Mouse (Mus musculus) retina, postnatal 1 day (tissue): ENCODE results near the gene Dydc2.
"Not testable (repeated sequence)": the region's sequence is repeated elsewhere in the genome, so short reads cannot be mapped to it uniquely, and the experiment has no call there.

Experiments
- DNase-seq: peaks from one replicate; pipeline ENCODE4 v3.0.0-alpha.2; 2012

The Dydc2 gene

DNA sequence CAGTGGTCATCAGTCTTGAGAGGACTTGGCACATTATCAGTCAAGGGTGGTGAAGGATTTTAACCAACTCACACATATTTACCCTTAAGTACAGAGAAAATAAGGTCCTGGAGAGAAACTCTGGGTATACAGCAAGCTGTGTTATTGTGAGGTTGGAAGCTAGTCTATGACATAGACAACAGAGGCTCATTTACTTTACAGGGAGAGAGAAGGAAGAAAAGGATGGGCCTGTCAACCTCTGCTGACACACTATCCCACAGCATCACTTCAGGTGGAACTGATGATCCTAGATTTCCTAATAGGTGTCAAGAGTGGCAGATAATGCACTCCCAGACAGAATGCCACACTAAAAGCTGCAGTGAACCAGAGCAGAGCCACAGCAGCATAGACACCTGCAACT lies at the start of gene Dydc2:
Gene Dydc2, minus strand, starts transcription at position 101 of the 400 bp plus-strand sequence.
- no peak for DNase-seq

DNA sequence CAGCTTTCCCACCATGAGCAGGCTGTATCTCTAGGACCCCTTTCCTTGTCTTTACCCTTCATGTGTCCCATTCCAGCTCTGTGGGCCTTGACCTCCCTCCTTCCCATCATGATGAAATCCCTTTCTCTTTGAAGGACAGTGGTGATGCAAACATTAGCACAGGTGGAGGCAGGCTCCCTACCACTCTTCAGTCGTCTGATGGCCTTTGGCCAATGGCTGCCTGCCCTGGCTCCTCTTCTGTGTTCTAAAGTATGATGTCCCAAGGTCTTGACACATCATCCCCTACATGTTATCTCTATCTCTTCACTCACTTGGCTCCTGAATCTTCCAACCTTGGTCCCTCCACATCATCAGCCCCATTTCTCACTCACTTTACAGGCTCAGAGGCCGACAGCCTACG lies 47.3 kb upstream of the Dydc2 start:
- DNase-seq: no peak

DNA sequence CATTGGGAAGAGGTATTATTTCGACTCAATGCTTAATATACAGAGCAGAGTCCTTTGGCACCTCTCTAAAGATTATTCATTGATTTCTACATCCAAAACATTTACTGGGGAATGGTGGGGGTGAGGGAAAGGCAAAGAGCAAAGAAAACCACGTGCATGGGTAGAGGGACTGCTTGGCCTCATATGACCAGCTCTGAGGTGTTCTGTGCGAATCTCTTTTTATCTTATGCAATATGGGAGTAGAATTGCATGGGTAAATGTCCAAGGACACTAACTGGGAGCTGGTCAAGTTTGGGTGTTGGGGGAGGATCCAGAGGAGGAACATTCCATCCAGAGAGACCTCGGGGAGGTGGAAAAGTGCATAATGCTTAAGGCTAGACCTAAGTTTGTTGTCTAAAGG lies 43.9 kb upstream of the Dydc2 start:
- no peak for DNase-seq

DNA sequence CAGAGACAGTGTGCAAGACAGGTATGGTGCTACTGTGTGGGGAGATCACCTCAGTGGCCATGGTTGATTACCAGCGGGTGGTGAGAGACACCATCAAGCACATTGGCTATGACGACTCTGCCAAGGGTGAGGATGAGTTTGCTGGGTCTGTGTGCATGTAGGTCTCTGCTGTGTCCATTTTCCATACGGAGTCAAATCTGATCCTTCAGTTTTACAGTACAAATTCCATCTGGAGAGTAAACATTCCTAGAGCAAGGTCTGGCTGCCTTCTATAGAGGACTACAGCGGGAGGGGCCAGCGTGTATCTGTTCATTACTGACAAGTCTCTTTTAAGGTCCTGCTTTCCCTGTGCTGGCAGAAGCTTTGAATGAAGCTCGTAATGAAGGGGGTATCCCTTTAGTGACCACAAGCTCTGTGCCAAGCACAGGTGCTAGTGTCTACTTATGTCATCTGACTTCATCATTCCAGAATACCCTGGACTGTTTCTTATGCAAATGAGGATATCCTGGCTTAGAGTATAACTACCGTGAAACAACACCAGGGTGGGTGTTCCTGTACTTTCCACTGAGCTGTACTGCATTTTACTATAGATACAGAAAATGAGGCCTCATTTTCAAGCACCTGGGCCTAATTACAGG lies 42.1 kb upstream of the Dydc2 start:
- no peak for DNase-seq

DNA sequence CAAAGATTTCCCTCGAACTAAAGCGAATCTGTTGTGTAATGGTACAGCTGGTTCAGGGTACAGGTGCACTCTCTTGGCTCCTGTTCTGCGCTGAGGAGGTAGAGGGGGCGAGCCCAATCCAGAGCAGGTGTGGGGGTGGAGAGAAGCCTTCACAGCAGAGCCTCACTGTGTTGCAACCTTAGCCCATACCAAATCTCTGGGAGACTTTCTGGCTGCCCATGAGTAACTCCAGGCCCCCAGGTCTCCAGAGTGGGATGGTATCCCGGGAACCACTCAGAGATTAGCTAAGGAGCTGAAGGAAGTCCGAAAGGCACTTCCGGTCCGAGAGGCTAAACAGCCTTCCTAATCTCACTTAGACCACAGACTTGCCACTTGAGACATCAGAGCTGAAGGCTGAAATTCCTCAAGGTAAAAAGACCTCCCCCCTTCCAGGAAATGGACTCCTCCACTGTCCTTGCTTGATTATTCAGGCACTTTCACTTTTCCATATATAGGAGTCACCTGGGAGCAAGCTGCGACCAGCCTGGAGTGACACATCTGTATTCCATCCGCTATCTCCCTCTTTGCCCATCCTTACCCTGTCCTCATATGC lies 35.9 kb upstream of the Dydc2 start, which contains the start of gene Mat1a:
Gene Mat1a, plus strand, starts transcription at position 183 of the 592 bp plus-strand sequence.
- no peak for DNase-seq

DNA sequence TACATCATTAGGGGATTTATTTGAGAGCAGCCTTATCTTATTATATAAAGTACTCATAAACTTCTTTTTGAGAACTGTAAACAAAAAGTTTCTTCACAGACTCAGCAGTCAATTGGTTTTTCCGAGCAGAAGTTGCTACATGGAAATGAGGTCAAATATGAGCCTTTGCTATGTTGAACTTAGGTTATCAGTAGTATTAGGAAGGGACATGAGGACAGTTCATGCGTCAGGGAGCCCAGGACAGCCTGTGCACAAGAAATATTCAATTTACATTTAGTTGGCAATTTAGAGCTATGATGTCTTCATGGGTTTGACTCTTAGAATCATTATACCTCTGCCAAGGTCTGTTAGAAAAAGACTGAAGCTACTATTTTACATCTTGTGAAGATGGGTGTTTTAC lies 33.3 kb upstream of the Dydc2 start:
- DNase-seq: no peak

DNA sequence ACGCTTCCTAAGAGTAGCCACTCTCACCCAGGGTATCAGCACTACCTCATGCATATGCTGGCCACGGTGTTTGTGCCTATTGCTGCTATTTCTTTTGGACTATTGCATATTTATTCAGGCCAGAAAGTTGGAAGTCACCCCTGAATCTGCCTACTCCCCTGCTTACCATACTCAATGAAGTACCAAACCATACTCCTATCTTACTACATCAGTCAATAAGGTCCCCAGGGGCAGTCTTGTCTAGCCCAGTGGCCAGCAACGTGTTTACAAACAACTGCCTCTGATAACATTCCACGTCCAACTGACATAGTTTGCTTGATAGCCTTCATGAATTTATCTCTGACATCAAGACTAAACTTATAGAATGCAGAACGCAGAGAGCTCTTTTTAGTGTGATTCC lies 32.2 kb upstream of the Dydc2 start:
- no peak for DNase-seq

DNA sequence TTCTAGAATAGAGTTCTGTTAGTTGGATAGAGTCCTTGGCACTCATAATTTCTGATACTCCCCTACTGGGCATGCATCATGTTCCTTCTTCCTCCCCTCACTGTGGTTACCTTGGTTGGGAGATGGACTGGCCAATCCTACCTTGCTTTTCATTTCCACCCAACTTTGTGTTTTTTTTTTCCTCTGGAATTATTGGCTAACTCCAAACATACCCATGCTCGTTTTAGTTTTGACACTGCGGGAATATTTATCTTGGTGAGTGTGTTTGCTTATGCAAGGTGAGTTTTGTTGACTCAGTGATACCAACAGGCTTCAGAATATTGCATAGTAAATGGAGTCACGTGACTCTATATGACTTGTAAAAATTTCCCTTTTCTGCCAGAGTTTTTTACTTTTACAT lies 31.7 kb upstream of the Dydc2 start:
- DNase-seq: no peak

DNA sequence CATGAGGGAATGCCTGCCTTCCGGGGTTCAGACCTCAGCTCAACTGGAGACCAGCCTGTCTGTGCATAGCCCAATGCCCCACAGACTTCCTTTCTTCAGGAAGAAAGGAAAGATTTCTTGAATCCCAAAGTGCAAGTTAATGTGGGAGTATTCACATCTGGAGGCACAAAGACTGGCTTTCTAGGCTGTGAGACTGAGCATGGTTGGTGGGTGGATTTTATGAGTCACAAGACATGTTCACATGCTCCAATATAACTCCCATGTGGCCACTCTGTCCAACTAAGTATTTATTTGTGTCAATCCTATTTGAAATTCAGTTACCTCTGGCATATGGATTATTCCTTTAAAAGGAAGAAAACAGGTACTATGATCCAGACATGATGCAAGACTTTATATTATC lies 29.7 kb upstream of the Dydc2 start:
- no peak for DNase-seq

DNA sequence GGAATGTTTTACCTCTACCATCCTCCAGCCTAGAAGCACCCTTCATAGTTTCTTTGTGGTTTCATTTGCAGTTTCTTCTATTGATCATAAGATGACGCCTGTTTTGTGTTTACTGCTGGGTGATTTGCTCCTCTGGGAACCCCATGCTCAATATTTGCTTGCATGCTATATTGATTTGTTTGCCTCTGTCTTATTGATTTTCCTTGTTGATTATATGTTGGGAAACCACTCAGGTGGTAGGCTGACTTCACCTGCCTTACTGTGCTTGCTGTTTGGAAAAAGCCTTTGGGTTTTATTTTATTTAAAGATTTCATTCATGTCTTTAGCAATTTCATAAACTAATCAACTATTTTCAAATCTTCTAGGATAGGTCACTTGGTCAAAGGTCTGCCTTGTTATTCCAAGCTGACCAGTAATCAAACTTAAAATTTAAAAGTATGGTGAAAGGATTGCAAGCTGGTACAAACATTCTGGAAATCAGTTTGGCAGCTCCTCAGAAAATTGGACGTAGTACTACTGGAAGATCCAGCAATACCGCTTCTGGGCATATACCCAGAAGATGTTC lies 27.4 kb upstream of the Dydc2 start:
- DNase-seq: no peak

DNA sequence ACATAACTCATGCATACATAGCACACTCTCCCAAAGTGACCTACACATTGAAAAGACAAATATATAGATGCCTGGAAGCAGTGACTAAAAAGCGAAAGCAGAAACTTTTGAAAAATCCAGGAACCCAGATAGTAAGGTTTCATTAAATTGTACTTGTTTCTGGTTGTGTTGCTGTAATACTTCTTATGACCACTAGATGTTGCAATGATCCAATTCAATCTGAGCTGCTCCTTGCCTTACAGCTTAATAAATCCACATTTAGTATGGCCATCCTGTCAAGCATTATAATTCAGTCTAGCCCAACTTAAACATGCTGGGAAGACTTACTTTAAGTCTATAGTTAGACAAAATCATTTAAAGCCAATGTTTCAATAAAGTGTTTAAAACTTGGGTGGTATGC lies 25.1 kb upstream of the Dydc2 start:
- peak; percentile 20 for DNase-seq

DNA sequence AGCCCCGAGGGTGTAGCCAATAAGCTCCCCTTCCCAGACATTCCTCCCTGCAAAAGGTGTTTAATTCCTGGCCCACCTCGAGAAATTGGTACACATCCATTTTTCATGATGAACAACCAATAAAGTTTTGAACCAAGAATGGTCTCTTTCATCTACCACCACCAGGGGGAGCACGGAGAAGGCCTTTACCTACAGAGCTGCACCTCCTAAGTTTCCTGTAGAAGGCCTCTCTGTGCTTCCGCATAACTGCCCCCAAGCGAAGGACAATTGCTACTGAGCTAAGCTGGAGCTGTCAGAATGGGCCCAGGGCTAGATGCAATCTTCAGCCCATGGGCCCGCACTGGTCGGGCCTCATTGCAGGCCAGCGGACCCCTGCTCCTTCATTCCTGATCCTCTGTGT lies 21.8 kb upstream of the Dydc2 start:
- DNase-seq: peak; percentile 37

DNA sequence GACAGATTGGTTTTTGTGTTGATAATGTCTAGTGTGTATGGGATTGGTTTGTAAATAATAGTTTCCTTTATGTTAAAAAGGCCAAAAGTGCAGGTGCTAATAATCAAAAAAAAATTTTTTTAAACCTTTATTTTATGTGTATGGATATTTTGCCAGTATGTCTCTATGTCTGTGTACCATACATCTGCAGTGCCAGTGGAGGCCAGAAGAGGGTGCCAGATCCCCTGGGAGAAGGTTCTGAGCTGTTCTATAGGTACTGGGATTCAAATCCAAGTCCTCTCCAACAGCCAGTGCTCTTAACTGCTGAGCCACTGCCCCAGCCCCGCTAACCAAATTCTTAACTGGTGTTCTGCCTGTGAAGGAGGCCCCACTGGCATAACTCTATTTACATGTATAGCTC lies 18.5 kb upstream of the Dydc2 start:
- DNase-seq: peak; percentile 8

DNA sequence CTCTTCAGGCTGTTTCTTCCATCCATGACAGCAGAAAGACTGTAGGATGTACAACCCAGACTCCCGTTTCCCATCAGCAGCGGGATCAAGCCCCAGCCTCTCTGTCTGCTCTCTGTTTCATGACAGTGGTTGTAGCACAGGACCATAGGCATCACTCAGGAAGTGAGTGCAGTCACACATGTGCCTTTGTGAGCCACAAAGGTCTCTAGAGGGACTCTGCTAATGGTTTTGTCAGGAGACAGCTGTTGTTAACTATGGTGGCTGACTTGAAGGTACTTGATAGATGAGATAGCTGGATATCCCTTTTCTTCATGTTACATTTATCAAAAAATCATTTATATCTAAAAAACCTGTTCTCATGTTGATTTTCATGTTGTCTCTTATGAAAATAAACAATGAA lies 13.4 kb upstream of the Dydc2 start:
- DNase-seq: no peak

DNA sequence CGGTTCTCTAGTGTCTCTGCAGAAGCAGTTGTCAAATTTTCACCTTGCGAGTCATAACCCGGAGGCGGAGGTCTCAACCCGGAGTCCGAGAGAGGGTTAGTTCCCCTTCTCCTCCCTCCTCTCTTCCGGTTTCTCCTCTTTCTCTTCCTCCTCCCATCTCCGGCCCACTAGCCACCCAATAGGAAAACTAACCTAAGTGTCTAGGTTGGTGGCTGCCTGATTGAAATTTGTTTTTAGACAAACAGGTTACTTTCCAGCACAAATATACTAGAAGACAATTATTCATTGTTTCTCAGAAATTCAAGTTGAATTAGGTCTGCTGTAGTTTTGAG lies 3.9 kb upstream of the Dydc2 start:
- no peak for DNase-seq

DNA sequence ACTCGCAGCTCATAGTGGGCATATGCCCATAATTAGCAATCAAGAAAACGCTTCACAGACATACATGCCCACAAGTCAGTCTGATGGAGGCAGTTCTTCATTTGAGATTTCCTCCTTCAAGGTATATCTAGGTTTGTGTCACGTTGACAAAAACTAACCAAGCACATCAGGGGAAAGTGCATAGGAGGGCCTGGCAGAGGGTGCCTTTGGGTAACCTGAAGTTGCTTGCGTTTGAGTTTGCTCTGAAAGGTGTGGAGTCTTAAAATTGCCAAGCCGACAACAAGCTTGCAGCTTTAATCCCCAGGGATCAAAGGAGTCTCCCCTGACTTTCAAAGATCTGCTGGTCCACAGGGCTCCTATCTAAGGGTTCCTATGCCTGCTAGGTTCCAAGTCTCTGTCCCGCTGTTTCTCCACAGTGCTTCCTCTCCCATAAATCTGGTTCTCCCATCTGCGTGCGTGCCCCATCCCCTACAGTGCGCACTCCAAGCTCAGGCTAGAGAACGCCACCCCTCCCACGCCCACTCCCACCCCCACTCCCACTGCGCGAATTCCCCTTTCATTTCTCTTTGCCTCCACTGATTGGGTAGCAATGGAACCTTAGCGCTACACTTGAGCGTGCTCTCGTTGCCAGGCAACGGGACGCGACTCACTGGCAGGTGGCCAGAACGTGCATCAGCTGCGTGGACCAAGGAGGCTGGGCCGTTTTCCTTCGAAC lies 3.4 kb upstream of the Dydc2 start, which contains the start of gene Dydc1:
Gene Dydc1, plus strand, starts transcription at position 683 of the 715 bp plus-strand sequence.
- DNase-seq: peak; percentile 92

DNA sequence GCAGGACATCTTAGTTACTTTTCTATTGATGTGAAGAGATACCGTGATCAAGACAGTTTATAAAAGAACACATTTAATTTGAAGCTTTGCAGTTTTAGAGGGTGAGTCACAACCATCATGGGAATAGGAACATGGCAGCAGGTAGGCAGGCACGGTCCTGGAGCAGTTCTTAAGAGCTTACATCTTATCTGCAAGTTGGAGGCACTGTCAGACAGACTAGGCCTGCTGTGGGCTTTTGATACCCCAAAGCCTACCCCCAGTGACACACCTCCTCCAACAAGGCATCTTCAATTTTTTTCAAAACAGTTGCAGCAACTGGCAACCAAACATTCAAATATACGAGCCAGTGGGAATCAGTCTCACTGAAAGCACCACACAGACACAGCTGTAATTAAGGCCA lies 1.3 kb upstream of the Dydc2 start:
- no peak for DNase-seq

DNA sequence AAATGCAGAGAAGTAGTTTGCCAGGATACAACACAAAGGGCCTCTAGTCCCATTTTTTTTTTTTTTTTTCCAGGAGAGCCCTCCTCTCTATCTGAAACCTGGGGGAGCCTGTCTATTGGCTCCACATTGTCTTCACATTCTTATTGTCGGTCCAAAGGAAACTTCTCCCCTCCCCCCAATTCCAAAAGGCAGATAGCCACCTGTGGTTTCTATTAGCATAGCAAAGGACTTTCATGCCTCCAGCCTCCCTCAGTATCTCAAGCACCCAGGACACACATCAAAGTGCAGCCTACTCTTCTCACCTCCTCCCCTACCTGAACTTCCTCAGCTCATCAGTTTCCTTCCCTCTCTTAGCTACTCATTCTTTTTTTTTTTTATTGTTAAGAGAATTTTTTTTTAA lies 2.6 kb downstream of the Dydc2 start:
- DNase-seq: no peak

DNA sequence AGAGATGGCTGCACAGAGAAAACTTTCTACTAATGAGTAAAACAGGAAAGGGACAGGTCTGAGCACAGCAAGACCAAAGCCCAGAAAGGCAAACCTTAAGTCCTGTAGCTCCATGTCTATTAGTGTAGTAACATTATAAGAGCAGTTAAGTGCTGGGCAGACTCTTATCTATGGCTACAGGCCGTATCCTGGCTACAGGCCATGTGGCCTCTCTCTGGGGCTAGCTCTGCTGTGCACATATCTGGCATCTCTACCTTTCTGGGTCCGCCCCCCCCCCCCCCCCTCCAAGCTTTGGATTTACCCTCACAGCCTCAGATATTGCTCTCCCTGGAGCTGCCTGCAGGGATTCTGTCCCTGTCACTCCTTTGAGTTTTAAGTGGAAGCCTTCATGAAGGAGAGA lies 3.8 kb downstream of the Dydc2 start:
- DNase-seq: no peak

DNA sequence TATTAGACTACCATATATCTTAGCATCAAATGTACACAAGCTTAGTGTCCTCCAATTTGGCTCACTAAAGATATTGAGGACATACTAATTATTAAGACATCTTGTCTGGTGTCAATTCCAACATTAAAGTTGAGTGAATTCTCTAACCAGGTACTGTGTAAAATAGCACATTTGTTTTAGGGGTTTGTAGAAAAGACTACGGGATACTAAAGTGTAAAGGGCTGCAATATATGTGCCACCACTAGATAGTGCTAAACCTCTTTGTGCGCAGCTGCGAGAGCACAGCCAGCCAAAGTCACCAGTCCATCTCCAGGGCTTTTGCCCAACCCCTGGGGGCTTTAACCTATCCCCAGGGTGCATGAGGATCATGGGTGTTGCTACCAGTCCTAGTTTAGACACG lies 15.8 kb downstream of the Dydc2 start:
- not testable (repeated sequence) for DNase-seq

DNA sequence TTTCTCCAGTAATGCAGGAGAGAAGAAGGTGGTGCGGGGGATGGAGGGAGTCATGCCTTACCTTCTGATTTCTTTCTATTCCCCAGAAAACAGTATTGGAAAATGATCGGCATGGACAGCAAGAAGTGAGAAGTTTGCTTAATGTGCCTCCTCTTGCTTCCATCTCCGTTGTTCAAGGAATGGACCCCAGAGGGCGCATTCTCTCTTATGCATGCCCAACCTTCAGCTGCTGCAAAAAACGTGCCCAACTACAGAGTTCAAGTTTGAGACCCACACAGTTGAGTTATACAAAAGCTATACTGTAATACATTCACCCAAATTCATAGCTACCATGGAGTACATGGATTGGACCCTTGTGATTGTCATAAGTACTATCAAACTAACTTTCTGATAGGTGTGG lies 16.5 kb downstream of the Dydc2 start:
- no peak for DNase-seq

DNA sequence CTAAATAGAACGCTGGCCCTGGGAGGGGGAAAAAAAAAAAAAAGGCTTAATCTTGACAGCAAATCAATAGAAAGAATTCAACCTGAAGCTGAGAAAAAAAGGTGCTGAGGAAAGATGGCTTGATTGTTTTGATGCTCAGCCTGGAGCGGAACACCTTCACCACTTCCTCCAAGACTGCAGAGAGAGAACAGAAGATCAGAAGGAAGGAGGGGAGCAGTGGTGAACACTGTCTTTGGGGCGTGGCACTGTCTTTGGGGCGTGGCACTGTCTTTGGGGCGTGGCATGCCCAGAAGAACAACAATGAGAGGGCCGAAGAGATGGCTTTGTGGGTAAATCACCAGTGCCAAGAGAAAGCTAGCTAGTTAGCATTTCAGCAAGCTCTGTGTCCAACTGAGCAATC lies 18.5 kb downstream of the Dydc2 start:
- DNase-seq: no peak

DNA sequence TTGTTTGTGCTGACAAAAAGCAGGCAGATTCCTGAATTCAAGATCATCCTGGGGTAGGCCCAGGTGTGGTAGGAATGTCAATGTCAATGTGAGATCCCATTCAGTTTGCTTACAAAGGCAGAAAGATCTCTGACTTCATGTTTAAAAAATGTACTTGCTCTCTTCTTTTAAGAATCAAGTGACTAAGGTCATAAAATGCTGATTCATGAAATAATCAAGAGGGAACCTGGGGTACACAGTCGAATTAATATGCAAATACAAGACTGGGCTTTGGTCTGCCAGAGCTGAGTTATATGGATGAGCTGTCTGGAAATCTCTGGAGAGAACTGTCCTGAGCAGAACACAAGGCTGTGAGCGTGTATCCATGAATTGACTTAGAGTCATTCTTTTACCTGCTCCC lies 21.6 kb downstream of the Dydc2 start:
- DNase-seq: no peak

DNA sequence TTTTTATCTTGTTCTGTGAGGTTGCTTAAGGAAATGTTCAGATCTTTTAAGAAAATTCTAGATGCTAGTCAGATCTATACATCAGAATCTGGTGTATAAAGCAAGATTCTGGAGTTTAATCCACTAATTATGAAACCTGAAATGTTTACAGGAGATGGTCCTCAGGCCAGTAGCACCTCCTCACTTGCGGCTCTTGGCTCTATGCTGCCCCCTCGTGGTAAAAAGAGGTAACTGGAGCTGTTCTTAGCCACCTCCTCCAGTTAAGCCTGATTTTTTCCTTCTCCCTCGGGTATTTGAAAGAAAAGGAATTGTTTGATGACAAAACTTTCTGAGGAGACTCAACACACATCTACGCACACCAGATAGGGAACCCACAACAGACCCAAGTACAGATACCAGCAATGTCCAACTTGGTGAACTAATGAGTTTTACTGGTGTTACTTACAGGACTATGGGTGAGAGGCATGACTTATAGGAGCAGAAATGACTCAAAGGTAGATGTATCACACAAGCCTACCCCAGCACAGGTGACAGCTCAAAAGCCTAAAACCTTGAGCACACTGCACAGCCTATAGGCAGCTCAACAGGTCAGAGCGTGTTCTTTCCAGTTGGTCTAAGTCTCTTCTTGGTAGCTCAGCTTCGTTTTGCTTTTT lies 33.7 kb downstream of the Dydc2 start:
- peak; percentile 74 for DNase-seq
